Mouse (Mus musculus): Measurements from ENCODE around the gene Mgat5. TPM values are rescaled to one million over a fixed set of nuclear protein-coding genes. Genes with fewer than 3 reads are reported as not detected.

Mgat5 gene
- total RNA-seq, 2 experiments from 2014 or later, result 9.4 to 10.8 TPM

GRCm38 (mm10) chr1:127408957-127409423, 204.2 kb downstream of the Mgat5 start:
- no peak for ATAC-seq (replicated peaks; ENCODE audit: low FRiP score, poor library complexity, severe bottlenecking)

- ATAC-seq (replicated peaks; ENCODE audit: low FRiP score, poor library complexity, severe bottlenecking), result no peak
These were observed 204.7 kb downstream of the Mgat5 start for GRCm38 (mm10) chr1:127409512-127409911.

DNA sequence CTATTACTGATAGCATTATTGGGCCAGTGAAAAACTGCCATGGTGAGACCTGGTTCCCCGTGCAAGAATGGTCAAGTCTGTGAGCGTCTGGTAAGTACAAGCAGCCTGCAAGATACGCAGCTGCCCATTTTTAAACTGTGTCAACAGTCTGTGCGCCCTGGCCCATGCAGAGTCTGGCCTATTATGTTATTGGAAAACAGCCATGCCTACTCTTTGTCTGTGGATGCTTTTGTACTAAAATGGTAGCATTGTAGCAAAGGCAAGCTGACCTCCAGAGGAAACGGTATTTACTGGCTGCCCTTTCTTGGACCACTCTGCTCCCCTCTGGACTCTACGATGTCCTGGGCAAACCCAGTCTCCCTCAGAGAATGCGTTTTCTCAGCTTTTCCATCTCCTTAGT, 209.7 kb downstream of the Mgat5 start:
- ATAC-seq (replicated peaks; ENCODE audit: low FRiP score, poor library complexity, severe bottlenecking), result no peak

- ATAC-seq (replicated peaks; ENCODE audit: low FRiP score, poor library complexity, severe bottlenecking), result no peak
These were observed 211.1 kb downstream of the Mgat5 start for GRCm38 (mm10) chr1:127415896-127416295.

GRCm38 (mm10) chr1:127416971-127417370, 212.2 kb downstream of the Mgat5 start:
- no peak for ATAC-seq (replicated peaks; ENCODE audit: low FRiP score, poor library complexity, severe bottlenecking)

DNA sequence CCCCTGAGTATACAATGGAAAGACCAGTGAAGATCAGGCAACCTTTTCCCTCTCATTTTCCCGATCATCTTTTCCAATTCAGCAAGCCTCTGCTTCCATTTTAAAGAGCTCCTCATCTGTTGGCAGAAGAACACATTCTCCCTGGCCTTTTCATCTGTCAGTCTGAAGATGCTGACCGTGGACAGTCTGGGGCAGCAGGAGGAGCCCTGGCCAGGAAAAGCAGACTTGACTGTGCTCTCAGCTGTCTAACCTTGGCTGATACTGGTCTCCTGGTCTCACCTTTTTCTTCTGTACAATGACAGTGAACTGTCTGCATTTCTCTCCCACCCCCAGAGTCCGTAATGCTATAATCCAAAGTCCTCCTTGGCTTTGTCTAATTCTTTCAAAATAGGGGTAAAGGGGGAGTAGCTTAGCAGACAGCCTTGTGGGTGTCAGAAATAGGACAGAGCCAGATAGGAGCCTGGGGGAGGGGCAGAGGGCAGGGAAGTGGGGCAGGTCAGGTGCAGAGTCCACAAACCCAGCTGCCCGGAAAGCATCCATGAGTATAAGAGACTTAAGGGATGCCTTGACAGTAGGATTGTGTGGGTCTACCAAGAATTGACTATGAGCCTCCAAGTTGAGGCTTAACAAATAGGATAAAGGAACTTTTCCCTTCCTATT, 214.2 kb downstream of the Mgat5 start:
- no peak for ATAC-seq (replicated peaks; ENCODE audit: low FRiP score, poor library complexity, severe bottlenecking)

DNA sequence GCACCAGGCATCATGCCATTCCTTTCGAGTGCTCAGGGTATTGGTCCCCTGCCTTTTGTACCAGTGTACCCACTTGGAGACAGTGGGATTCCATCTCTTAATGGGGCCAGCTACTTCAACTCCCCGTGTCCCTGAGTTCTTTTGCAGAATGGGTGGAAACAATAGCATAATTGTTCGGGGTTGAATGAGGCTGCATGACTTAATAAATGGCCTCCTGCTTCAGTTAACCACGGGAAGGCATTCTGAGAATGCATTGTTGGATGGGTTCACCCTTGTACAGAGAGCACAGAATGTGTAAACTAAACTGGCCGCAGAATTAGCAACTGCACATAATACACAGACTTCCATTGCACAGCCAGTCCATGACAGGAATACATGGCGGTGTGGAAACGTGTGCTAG, 214.8 kb downstream of the Mgat5 start:
- ATAC-seq (replicated peaks; ENCODE audit: low FRiP score, poor library complexity, severe bottlenecking), result no peak

- ATAC-seq (replicated peaks; ENCODE audit: low FRiP score, poor library complexity, severe bottlenecking), result no peak
These were observed 215.6 kb downstream of the Mgat5 start for GRCm38 (mm10) chr1:127420383-127420782.

- no peak for ATAC-seq (replicated peaks; ENCODE audit: low FRiP score, poor library complexity, severe bottlenecking)
These were observed 216.0 kb downstream of the Mgat5 start for GRCm38 (mm10) chr1:127420795-127421194.

- no peak for ATAC-seq (replicated peaks; ENCODE audit: low FRiP score, poor library complexity, severe bottlenecking)
These were observed 217.8 kb downstream of the Mgat5 start for GRCm38 (mm10) chr1:127422565-127422964.

- ATAC-seq (replicated peaks; ENCODE audit: low FRiP score, poor library complexity, severe bottlenecking), result no peak
These were observed 220.3 kb downstream of the Mgat5 start for GRCm38 (mm10) chr1:127425021-127425532.

GRCm38 (mm10) chr1:127430290-127430689, 225.5 kb downstream of the Mgat5 start:
- no peak for ATAC-seq (replicated peaks; ENCODE audit: low FRiP score, poor library complexity, severe bottlenecking)

- no peak for ATAC-seq (replicated peaks; ENCODE audit: low FRiP score, poor library complexity, severe bottlenecking)
These were observed 230.0 kb downstream of the Mgat5 start for GRCm38 (mm10) chr1:127434829-127435228.

DNA sequence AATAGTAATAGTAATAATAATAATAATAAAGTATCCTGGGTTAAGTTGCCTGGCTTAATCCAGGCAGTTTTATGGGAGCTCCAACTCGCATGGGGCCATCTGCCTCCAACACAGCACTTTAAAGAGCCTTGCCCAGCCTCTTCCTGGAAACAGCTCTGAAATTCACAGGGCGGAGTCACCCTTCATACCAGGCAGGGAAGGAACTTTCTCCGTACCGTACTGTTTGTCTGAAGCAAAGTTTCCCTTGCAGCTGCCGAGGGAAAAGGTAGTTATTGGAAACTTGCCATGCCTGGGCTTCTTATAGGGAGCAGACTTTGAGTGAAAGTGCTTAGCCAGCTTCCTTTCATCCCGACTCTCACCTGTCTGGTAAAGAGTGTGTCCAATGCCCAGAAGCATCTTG, 232.3 kb downstream of the Mgat5 start:
- no peak for ATAC-seq (replicated peaks; ENCODE audit: low FRiP score, poor library complexity, severe bottlenecking)

DNA sequence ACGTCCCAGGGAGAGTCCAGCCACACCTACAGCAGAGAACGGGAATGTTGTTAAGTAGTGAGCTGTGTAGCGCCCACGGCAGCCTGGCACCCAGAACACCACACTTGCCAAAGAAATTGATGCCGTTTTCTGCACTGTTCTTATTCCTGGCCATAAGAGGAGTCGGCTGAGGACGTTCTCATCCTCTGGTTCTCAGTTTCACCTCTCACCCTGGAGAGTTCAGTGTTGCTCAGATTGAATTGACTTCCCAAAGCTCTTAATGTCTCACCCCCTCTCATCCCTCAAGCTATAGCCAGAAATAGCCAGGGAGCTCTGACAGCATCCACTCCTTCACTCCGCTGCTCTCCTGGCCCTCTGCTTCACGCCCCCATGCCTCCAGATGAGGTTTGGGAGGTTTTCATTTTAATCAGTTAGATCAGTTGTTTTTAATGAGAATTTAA, 234.7 kb downstream of the Mgat5 start:
- ATAC-seq (replicated peaks; ENCODE audit: low FRiP score, poor library complexity, severe bottlenecking), result no peak

DNA sequence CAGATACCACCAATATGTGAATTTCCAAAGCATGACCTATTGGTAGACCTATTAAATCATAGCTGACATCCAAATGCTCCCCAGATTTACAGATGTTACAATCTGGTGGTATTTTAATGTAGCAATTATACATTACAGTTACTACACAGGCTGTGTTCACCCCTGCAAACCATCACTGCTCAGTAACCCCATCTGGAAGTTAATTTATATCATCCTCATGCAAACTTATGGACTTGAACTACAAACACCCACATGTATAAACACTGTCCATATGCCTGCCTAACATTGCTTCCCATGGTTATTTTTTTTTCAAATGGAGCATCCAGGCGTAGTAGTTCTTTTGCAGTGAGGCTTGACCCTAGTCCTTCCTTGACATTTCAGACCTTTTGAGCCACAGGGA, 236.2 kb downstream of the Mgat5 start:
- no peak for ATAC-seq (replicated peaks; ENCODE audit: low FRiP score, poor library complexity, severe bottlenecking)

DNA sequence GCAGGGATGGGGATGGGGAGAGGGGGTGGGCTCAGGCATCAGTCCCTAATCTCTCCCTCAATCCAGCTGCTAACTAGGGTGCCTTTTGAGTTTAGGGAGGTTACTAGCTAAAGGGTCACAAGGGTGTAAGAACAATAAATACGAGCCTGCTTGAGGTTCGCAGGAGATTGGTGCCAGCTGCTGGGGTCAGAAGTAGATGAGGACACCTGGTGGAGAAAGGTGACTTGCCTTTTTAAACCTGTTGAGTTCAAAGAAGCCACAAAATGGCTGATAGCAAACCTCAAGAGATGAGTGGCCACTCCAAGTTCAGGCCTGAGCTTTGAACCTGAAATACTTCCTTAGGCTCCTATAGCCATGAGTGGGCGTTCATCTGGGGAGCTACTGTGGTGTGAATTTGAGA, 236.9 kb downstream of the Mgat5 start:
- no peak for ATAC-seq (replicated peaks; ENCODE audit: low FRiP score, poor library complexity, severe bottlenecking)

GRCm38 (mm10) chr1:127442880-127443877, 238.4 kb downstream of the Mgat5 start:
- ATAC-seq (replicated peaks; ENCODE audit: low FRiP score, poor library complexity, severe bottlenecking), result no peak

DNA sequence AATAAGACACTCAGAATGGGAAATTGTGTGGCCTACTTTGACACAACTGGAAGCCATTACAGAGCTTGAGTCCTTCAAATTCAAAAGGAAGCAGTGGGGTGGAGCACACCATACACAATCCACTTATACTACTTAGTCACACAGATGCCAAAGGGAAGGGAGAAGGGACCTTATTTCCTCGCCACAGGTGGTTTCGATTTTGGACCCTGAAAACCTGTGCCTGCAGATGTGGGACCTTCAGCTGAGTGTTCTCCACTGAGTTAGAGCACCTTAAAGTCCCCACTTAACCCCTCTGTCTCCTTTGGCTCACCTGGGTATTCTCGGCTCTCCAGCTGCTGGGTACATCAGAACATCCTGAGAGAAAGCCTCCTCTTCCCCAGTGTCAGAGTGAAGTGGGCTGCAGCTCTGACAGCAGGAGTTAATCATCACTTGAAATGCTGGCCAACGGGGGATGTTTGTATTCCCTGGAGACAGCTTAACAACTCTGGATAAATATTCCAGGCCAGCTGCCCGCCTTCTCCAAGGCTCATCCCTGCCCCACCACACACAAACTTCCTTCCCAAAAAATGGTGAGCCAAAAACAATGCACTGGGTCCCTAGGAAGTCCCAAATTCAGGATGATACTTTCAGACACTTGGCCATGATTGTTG, 240.1 kb downstream of the Mgat5 start:
- ATAC-seq (replicated peaks; ENCODE audit: low FRiP score, poor library complexity, severe bottlenecking), result no peak

GRCm38 (mm10) chr1:127453397-127453796, 248.6 kb downstream of the Mgat5 start:
- ATAC-seq (replicated peaks; ENCODE audit: low FRiP score, poor library complexity, severe bottlenecking), result no peak

All from erythroblast, adult 5-6 weeks (primary cell).